Mouse (Mus musculus): Measurements from ENCODE around the gene Scube2. TPM values are rescaled to one million over a fixed set of nuclear protein-coding genes. Genes with fewer than 3 reads are reported as not detected.

Gene Scube2
- 1 to 10 TPM in 1 of 2 experiments, under 1 TPM in 1; 0.69 to 1.1 TPM for total RNA-seq (2021)
- long read RNA-seq, experiment 1 = 0 reads
- long read RNA-seq, experiment 2 = 0 reads

DNA sequence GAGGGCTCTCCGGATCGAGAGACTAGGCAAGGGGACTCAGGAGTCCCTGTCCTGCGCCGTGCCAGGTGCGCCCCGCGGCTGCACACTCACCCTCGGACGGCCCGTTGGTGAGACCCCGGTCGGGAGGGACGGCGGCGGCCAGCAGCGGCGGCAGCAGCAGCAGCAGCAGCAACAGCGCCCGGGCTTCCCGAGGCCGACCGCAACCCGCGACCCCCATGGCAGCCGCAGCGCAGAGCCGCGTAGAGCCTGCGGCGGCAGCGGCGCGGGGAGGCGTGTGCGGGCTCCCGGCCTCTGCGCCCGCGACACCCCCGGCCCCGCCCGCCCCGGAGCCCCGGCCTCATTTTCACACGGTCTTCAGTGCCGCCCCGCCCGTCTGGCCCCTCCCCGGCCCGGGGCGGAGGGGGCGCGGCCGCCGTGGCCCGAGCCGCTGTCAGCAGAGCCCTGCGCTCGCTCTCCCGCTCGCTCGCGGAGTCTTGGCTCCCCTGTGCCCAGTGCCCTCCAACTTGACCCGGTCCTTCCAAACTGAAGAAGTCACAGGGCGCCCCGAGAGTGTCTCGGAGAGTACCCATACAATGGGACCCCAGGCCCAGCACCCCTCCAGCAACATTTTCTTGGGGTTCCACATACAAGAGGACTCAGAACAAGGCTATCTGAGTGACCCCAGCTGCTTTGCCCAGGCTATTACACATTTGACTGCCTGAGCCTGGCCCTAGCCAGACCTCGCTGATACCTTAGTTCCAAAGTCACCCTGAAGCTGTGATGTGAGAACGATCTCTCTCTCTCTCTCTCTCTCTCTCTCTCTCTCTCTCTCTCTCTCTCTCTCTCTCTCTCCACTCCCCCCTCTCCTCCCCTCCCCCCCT is at the start of gene Scube2:
TSS of gene Scube2 (minus strand) at position 310 of the 860 bp plus-strand sequence.
- DNase-seq = peak; percentile 58

DNA sequence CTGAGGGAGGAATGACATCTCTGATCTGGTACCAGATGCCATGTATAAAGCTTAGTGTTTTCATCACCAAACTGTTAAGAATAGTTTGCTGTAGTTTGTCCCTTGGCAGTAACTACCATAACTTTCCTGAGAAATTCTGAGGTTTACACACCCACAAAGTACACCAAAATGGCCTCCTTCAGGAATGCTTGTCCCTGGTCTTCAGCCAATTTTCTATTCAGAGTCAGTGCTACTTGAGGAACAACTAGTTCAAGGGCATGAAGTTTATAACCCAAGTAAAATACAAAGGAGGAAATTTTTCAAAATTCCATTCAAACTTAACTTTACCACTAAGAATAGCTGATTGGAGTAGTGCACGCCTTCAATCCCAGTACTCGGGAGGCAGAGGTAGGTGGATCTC is 40.7 kb upstream of the Scube2 start:
- DNase-seq = no peak

DNA sequence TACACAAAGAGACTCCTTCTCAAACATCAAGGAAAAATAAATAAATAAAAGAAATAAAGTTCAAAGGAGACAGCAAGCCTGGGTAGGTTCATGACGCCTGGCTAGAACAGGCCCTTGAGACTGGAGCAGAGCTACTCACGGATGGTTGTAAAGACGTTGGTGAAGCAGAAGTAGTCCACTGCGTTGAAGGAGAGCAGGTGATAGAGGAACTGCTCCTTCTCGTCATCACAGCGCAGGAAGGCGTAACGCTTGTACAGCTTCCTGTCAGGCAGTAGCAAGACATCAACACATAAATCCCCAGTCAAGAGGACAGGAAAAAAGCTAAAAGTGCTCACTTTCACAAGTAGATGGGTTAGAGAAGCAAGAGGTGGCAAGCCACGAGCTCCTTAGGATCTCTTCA is 35.4 kb upstream of the Scube2 start:
- no peak for DNase-seq

DNA sequence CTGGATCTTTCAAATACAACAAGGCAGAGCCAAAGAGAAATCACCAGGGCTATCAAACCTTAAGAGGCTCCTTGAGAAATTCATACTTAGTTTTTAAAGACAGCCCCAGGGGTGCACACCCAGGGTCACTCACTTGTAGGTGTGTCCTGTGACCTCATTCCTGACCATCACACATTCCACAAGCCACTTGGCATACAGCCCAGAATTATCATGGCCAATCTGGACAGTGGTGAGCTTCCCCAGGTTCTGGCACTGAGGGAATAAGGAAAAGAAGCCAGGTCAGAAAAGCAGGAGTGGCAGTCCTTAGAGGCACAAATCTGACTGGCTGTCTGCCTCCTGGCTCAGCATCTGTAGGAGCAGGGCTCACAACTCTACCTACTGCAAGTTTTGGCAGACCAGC is 33.4 kb upstream of the Scube2 start:
- DNase-seq = peak; percentile 49

DNA sequence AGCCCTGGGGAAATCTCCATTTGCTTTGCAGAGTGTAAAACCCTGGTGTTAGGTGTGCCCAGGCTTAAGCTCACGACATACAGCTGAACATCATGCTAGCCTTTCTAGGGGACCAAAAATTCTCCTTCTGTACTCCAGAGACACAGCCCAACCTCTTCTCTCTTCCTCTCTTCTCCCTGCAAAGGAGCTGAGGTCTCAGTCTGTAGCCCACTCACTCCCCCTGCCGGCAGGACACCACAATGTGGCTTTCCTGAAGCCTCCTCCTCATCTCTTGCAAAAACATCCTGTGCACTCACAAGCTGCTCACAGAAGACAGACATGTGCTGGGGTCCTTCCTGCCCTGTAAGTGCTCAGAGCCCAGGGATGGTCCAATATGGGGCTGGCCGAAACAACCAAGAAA is 27.1 kb upstream of the Scube2 start:
- DNase-seq = peak; percentile 83

DNA sequence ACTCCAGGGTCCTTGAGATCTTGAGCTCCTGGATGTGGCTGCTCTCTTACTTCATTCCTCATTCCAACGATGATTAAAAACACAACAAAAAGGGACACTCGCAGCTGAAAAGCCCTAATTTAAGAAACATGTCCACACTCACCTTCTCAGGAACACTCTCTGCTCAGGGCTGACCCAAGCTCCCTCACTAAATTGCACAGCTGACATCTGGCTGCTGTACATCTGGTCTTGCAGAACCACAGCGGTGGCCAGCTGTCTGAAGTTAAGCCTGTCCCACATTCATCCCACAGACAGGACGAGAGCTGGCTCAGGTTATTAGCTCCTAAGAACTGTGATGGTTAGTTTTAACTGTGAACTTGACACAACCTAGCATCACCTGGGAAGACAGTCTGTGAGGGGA is 26.3 kb upstream of the Scube2 start:
- no peak for DNase-seq

DNA sequence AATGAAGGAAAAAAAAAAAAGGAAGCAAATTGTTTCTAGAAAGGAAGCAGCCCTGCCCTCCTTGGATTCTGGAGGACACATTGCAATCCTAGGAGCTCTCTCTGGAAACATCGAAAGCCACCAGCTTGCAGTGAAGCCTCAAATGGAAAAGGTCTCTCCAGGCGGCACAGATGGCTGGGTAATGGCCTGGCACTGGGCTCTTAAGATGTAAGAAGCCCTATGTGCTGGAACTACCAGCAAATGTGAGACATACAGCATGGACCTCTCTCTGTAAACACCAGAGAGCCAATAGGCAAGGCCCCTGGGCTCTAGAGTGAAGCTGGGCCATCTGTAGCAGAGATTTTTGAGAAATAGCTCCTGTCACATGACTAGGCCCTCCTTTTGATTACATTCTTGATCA is 24.8 kb upstream of the Scube2 start:
- no peak for DNase-seq

DNA sequence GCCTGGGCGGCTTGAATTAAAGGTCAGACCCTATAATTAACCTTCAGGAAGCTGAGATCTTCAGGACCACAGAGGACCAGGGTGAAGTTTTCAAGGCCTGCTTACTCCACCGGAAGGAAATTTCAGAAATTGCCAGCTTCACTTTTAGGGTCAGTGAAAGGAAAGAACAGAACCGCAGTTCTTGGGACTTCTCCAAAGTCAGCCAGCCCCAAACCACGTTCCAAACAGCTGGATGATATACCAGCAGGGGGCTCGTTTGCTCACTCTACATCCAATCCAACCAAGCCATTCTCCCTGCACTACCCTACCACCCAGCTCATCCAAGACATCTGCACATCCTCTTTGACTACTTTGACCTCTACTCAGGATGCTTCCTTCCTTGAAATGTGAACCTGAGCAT is 23.8 kb upstream of the Scube2 start:
- no peak for DNase-seq

DNA sequence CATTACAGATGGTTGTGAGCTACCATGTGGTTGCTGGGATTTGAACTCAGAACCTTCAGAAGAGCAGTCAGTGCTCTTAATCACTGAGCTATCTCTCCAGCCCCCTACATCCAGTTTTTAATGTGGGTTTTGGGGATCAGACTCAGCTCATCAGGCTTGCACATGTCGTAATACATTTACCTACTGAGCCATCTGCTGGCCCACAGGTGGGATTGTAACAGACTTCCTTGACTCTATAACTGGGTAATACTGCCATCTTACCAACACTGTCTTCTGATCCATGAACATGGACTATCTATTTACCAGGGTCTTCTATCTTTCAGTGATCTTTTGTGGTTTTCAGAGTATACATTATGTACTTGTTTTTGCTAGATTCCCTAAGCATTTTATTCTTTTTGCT is 20.8 kb upstream of the Scube2 start:
- no peak for DNase-seq

DNA sequence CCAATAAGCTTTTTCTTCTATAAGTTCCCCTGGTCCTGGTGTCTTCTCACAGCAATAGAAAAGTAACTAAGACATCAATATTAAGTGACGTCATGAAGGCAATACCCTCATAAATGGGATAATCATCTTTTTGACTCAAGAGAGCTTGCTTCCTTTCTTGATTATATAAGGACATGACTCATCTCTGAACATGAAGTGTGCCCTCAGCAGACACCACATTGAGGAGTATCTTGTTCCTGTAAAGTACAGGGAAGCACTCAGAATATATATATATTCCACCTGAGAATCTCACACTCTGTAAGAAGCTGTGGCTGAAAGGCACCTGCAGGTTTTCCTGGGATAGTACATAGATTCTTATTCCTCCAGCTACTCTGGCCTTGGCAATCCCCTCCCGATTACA is 17.1 kb upstream of the Scube2 start:
- no peak for DNase-seq

DNA sequence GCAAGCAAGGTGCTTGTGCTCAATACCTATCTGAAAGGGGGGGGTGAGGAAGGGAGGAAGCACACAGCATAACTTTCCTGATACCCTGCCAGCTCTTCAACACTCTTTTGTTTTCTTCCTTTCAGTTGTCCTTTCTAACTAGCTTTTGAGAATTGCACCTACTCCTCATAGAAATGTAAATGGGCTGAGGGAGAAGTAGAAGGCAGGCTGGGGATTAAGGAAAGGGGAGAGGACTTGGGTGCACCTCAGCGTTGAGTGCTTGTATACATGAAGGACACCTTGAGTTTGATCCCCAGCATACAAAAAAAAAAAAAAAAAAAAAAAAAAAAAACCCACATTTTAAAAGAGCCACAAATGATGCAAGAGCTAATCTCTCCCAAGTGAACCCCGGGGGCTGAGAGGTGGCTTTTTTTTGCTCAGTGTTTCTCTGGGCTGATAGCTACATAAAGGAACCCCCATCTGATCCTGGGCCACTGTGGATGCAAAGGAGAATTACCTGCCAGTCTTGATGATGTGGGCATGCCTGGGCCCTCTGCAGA is 16.2 kb upstream of the Scube2 start:
- no peak for DNase-seq

DNA sequence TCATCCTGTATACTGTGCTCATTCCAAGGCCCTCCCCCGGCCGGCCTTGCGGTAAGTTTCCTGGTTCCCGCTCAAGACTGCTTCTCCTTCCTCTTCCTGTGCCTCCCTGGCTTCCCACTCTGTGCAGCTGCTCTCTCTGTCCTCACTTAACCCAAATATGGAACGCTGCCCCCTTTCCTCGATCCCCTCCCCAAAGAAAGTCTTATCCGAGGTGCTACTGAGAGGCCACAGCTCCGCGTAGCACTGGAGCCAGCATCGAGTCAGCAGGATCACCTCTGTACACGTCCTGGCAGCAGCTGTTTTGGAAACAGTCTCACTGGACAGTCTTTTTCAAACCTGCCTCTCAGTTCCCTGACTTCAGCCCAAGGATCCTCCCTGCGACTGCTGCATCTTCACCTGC is 13.7 kb upstream of the Scube2 start:
- no peak for DNase-seq

DNA sequence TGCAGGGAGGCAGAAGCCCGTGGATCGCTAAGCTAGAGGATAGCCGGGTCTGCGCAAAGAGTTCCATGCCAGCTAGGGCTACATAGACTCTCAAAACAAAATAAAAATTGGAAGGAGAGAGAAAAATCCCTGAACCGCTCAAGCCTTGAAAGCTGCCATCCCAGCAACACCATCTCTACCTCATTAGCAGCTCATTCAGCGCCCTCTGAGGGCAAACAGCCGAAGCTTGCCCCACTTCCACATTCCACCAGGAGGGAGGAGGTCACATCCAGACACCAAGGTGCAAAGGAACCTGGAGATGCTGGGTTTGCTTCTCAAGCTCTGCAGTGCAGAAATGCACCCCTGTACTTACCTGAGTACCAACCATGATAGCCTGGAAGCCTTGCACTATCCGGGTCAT is 10.6 kb upstream of the Scube2 start:
- no peak for DNase-seq

DNA sequence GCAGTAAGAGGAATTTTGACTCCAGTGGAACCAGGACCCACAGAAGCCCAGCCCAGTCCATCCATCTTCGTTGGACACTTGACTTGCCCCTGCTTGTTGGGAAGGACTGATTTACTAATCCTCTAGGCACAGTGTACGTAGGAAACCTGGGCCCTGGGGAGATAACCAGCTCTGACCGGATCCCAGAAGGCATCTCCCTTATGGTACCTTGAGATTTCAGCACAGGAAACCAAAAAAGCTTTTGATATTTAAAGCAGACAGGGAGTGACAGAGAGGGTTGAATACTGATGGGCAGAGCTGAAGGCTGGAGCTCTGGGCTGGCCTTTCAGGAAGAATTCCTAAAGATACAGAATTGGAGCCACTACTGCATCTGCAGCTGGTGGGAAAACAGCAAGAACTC is 10.1 kb upstream of the Scube2 start:
- DNase-seq = no peak

DNA sequence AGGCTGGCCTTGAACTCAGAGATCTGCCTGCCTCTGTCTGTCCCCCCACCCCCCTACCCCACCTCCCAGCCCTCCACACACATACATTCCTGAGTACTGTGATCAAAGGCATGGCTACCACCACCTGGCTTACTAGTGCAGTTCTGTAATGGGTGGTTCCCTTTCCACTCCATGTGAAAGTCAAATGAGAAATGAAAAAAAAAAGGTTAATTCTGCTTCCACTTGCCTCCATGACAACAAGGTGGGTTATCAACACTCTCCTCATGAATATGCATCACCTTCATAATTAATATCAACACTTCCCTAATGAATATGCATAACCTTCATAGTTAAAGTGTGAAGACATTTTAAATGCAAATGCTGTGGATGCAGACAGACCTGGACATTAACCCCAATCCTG is 9.6 kb upstream of the Scube2 start:
- no peak for DNase-seq

DNA sequence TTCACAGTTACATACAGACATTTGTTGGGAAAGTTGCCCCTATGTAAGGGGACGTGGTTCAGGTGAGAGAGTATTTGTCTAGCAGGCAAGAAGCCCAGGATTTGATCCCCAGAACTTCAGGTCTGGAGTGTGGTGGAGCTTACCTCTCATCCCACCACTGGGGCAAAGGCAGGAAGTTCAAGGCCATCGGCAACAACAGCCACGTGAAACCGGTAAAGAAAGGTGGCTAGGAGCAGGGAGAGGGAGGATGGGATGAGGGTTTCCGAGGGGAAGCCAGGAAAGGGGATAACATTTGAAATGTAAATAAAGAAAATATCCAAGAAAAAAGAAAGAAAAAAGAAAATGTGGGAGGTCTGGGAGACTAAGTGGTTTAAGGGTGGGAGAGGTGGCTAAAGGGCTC is 7.7 kb upstream of the Scube2 start:
- no peak for DNase-seq

DNA sequence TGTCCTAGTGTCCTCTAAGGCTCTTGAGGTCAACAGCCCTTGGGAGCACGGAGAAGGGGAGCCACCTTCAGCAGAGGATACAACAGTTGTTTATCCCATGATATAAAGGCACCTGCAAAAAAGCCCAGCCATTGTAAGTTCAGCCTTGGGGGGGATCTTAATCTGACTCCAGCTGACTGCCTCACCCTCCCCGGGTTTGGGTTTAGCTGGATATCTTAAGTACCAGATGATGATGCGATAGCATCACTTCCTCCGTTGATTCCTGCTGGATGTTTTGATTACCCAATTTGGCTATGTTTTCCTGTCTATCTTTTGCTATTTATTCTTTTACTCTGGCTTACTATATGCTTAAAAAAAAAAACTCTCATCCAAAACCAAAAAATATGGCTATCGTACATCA is 5.8 kb upstream of the Scube2 start:
- no peak for DNase-seq

DNA sequence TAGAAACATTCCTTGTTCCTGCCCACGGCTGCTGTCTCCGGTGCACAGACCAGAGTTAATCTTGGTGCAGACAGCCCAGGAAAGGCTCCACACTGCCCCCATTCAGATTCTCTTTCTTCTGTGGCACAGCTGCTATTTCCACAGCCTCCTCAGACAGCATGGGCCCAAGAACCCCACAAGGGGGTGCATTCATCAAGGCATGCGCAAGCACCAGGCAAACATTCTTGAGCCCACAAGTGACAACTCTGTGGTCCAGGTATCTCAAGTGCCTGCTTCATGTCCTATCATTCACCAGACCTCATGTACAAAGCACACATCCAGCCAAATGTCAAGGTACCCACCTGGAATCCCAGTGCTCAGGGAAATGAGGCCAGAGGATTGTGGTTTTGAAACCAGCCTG is 3.0 kb upstream of the Scube2 start:
- no peak for DNase-seq

DNA sequence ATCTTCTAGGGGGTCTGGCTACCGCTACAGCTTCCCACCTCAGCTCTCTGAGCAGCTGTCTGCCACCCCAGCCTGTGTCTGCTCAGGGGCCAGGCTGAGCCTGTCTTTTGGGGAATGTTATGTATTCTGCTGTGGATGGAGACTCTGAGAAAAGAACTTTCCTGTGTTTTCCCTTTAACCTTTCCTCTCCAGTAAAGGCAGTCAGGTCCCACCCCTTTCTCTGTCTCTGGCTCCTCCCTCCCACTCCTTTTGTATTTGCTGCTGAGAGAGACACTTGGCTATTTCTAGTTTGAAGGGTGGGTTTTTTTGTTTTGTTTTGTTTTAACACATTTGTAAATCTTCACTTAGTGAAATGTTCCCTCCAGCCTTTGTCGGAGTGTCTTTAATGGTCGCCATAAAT is 1.2 kb upstream of the Scube2 start:
- DNase-seq = no peak

DNA sequence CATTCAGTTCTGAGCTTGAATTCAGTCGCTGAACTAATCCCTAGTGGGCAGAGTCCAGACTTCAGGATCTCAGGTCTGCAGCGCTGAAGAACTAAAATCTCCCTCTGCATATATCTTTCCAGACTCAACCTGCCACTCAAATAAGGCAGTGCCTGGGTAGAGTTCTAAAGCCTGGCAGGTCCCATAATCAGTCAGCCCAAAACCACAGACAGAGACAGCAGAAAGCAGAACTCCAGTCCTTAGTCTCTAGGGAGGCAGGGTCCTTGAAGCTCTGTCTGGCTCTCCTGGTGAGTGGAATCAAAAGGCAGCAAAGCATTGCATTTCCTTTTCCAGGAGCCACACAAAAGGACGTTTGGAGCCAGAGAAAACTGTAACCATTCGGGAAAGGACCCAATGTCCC is 1.9 kb downstream of the Scube2 start:
- DNase-seq = no peak

DNA sequence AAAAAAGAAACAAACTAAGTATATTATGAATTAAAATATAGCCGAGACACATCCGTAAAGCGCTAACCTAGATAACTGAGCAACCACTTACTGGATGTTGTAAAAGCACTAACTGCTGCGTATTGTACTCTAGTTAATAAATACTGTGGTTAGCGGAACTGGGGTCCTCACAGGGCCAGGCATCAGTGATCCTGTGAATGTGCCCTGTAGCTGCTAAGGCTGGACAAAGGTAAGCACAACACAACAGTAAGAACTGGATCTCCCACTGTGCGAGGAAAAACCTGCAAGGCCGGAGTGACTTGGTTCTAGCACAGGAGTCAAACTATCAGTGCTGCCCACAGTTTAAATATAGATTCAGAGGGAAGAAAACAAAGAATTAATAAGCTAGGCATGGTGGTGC is 5.3 kb downstream of the Scube2 start:
- DNase-seq = no peak

DNA sequence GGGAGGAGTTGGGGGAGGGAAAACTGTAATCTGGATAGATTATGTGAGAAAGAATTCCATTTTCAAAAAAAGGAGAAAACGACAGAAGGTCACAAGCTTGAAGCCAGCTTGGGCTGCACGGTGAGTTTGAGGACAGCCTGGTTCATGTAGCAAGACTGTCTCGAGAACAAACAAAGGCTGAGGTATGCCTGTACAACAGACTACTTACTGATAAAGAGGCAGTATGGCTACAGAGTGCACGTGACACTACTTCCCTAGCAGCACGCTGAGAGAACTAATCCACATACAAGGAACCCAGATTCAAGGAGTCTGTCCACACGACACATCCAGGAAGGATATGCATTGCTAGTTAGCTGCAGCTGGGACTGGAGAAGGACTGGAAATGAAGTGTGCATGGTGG is 6.1 kb downstream of the Scube2 start:
- no peak for DNase-seq

DNA sequence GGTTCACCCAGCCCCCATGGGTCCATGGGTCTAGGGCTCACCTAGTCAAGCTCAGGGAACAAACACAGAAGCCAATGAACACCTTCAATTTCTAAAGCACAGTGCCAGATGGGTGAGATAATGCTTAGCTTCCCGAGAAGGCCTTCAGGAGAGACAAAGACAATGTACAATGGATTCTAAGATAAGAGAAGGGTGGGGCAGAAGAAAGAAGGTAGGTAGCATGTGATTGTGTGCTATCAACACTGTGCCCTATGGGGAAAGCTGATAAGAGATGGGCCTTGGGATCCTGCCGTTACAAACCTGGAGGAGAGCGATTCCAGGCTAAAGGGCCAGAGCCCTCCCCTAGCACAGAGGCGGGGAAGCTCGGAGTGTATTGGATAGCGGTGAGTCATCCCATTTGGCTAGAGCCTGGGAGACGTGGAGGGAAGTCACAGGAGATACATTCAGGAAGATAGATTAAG is 12.7 kb downstream of the Scube2 start:
- peak; percentile 48 for DNase-seq

DNA sequence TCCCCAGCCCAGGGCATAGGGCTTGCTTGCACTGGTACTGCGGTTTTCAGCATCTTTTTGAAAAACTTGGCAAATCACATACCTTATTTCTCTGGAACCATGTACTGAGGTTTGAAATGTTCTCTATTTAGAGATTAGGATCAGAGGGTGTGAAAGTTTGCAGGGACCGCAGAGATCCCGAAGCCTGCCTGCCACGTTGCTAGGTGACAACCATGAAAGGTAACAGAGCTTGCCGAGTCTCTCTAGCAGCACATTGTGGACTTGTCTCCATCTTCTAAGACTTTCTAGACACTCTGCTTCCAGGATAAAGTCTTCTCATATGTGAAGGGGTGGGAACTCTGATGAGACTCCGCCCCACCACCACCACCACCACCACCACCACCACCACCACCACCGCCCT is 13.5 kb downstream of the Scube2 start:
- DNase-seq = no peak
